Mouse (Mus musculus) T-helper 1 cell (primary cell): Measurements from ENCODE around the gene Etl4.

Experiments used
- in situ Hi-C: fragments of 300-600 bp; cut with MboI, MseI; formaldehyde crosslinking; loops from one replicate; pipeline ENCODE4 v1.15.1; 2025; ENCODE audit warnings: high pct_unique_total_duplicates

The Etl4 gene

GRCm38 (mm10) chr2:20519447-20520098, 610.0 kb downstream of the Etl4 start:
- in situ Hi-C loops, result no loop called here

DNA sequence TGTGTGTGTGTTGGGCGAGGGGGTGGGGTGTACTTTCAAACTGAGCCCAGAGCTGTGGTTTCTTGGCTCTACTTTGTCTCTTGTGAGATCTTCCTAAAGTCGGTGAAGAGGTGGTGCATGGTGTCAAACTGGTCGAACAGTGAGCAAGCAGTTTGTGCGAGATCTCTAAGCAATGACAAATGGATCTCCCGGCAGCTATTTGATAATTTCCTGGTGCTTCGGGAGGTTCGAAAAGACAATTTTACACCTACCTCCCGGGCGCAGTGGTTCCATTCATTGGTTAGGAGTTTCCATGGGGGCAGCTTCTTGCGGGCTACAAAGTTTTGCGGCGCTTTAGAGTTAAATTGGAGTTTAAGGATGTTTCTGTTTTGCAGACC, 610.5 kb downstream of the Etl4 start:
- in situ Hi-C loops, result no loop called here

DNA sequence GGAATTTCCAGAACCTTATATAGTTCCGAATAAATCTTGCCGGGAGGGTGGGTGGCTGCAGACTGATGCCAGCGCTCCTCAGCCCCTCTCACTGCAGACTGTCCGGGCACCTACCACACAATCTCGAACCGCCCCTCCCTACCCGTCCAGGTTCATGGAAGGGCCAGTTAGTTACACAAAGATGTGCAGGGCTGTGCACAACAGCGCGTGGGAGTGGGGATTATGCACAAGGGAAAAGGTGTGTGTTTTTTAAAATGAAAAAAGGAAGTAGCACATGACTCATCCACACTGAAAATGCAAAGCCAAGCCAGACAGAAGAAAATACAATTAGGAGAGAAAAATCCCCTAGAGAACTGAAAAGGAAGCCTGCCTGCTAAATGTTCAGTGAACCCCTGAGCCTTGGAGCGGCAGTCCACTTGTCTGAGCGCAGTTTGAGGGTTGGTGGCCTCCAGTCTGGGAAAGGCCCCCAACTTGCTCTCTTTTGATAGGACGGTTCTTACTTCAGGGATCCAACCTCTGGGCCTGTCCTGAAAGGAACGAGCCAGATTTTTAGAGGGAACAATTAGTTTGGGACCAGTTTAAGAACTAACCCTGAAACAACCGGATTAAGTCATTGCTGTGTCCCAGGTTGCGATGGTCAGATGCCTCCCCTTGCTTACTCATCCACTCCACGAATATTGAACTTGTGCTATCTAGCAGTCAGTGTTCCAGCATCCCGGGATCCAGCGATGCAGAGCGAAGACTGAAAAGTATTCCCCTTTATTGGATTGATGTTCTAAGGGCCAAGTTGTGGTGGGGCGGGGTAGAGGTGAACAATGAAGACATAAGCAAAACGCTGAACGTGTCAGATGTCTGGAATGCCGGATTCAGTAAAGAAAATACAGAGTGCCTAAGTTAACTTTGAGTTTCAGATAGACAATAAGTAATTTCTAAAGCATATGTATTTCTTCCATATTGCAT, 611.3 kb downstream of the Etl4 start:
- in situ Hi-C loops, result no loop called here

DNA sequence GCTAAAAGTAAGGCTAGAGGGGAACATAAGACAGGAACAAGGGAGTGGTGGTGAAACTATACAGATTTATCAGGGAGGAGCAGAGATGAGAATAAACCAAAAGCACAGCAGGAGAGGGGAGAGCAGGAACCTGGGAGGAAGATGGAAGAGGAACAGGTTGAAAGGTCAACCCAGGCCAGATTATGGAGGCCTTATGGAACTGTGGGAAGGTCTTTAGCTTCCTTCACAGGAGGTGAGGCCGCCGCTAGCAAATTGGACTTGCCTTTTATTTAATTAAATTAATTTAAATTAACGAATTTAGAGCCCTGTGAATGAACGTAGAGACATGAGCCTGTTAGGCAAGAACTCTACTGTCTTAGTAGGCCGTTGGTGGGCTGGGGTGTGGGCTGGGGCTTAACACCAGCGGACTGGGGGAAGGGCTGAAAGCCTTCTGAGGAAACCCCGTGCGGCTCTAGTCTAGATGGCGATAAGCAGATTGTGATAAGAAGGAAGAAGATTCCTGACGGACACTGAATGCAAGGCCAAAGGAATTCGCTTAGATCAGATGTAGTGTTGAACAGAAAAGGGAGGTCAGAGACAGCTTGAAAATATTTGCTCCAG, 612.2 kb downstream of the Etl4 start:
- in situ Hi-C loops, result no loop called here

GRCm38 (mm10) chr2:20523636-20524035, 614.1 kb downstream of the Etl4 start:
- in situ Hi-C loops, result no loop called here

- in situ Hi-C loops, result no loop called here
Measured at GRCm38 (mm10) chr2:20525879-20526593, 616.5 kb downstream of the Etl4 start.

- in situ Hi-C loops, result no loop called here
Measured at GRCm38 (mm10) chr2:20526856-20527255, 617.3 kb downstream of the Etl4 start.

DNA sequence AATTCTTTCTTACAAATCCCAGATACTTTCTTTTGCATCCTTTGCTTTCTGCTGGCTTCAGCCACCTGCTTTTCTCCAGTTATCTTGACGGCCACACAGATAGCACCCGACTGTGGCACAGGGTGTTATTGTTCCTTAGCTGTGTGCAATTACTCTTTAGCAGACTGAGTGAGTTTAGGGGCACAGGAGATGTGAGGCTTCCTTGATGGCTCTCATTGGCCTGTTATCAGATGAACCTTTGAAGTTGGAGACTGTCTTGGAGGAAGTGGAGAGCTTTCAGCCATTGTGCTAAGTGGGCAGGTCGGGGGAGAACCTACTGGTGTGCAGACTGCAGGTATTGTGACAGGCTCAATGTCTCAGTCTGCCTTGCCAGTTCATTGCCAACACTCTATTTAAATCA, 623.0 kb downstream of the Etl4 start:
- in situ Hi-C loops, result no loop called here

- in situ Hi-C loops, result no loop called here
Measured at GRCm38 (mm10) chr2:20537785-20538184, 628.2 kb downstream of the Etl4 start.

DNA sequence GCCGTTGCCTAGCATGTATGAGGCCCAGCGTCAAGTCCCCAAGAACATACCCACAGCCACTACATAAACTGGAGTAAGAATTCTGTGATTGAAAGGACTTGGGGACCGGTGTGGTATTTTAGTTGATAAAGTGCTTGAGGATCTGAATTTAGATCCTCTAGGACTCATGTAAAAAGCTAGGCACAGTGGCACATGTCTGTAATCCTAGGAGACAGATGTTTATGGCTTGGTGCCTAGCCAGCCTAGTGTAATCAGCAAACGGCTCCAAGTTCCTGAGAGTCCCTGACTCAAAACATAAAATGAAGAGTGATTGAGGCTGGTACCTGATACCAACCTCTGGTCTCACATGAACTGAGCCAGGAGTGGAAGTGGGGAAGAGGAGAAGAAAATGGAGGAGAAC, 629.3 kb downstream of the Etl4 start:
- in situ Hi-C loops, result no loop called here

DNA sequence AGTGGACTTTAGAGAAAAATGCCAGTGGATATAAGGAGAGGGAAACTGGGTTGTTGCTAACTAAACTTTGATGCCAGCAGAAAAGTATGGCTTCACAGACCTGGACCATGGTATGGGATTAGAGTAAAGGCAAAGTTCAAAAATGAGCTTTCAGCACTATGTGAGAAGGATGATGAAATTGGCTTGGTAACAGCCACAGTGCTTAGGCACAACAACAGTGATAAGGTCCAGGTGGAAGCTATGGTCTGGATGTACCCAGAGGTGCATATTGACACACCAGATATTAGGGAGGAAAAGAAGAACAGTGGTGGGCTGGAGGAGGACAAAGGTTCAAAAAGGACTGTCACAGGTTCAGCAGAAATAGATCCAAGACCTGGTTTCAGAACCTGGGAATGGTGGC, 631.7 kb downstream of the Etl4 start:
- in situ Hi-C loops, result no loop called here

DNA sequence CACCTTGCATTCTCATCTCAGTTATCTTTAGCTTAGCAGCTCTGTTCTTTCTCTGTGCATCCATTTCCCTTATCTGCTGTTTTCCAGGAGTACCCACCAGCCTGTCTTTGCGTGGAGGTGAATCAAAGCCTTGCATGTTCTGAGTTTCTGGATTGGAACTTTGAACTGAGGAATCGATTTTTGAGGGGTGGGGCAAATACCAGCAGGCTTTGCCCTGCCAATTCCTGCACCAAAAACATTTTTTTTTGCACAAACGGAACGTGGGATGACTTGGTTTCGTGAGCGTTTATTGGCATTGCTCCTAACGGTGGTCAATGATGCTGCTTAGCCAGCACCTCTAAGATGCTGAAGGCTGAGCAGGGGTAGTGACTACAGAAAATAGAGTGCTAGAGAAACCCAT, 632.7 kb downstream of the Etl4 start:
- in situ Hi-C loops, result no loop called here

DNA sequence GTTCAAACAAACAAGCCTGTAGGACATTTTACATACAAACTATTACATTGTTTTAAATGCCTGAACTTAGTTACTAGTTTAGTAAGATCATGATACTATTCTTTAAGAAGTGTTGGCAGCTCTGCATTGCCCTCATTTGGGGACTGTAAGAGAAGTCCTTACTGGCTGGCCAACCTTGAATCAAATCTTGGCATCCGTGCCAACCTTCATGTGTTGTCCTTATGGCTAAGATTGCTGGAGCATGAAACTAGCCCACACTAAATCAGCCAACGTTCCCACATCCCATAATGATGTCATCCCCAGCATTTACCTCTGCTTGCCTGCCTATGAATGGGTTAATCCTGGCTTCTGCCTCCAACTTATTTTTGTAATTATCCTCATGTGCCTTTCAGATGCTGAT, 636.0 kb downstream of the Etl4 start:
- in situ Hi-C loops, result no loop called here

DNA sequence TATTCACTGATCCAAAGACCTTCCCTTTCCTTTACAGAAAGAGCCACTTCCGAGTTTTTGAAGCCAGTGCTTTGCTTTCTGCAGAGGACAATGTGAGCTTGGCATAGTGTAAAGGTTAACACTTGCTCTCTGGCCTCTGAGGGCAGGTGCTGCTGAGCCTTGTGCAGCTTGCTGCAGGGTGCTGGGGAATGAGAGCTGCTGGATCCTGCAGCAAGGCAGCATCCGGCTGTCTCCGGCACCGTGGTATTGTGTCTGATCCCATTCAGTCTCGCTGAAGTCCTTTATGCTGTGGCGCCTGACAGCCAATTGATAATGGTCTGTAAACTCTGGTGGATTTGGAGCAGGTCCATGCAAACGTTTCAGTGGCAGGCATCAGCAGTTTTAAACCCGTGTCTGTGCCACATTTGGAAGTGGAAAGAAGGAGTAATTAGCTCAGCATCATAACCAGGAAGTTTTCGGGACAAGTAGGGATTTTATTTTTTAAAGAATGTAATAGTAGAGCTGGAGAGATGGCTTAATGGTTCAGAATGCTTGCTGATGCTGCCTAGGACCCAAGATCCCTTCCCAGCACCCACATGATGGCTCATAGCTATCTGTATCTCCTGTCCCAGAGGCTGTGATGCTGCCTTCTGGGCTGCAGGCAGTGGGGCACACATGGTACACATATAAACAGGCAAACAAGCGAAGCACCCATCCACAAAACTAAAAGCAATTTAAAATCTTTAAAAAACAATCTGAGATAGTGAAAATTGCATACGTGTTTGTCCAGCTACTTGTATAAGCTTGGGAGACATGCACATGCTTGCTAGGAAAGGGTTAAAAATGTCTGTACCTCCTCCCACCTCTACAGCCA, 637.1 kb downstream of the Etl4 start:
- in situ Hi-C loops, result no loop called here

- in situ Hi-C loops, result no loop called here
Measured at GRCm38 (mm10) chr2:20547349-20547677, 637.7 kb downstream of the Etl4 start.

GRCm38 (mm10) chr2:20547686-20548624, 638.4 kb downstream of the Etl4 start:
- in situ Hi-C loops, result no loop called here

DNA sequence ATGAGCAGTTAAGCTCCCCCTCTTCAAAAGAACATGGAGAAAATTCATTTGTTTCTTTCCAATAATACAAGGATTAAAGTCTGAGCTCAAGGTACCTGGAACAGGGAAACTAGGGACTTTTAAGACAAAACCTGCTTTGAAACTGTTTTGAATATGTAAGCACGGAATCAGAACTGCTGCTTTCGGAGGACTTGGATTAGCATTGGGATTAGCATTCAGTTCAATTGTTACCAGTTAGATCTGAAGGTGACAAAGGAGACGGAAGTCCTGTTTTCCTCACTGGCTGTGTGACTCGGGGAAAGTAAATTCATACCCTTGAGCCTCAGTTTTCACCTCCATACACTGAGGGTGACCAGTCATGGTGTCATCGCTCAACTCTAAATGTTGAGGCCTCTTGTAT, 639.5 kb downstream of the Etl4 start:
- in situ Hi-C loops, result no loop called here

DNA sequence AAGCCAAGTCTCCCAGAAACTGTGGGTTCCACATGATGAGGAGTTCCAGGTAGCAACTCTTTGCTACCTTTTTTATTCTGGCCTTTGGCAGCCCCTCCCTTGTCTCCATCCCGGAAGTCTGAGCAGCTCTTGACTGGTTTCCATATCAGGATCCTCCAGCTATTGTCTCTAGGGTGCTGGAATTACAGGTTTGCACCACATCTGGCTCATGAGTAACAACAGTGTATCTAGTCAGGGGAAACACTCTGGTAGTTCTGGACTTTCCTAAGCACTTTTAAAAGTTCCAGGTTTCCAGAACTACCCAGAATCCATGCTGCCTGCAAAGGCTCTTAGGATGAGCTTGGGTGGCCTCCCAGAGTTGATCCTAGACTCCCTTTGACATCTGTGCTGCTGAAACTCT, 640.4 kb downstream of the Etl4 start:
- in situ Hi-C loops, result no loop called here

- in situ Hi-C loops, result no loop called here
Measured at GRCm38 (mm10) chr2:20555706-20556105, 646.1 kb downstream of the Etl4 start.

DNA sequence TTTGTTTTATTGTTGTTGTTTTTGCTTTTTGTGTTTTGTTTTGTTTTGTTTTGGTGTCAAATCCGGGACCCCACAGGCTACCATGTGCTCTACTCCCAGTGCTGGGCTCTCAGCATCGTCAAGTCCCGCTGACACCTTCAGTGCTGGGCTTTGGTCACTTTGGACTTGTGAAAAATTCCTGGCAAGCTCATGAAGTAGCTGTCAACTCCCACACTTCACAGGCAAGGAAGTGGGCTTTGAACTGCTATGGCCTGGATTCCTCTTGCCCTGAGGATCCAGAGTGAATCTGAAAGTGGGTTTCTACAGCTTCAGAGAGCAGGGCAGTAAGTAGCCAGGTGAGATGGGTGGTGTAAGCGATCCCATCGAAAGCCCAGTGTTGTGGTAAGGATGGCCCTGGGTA, 649.5 kb downstream of the Etl4 start:
- in situ Hi-C loops, result no loop called here
